8 mouse cellular contexts compared by ENCODE assay signal in the genomic region with DNA sequence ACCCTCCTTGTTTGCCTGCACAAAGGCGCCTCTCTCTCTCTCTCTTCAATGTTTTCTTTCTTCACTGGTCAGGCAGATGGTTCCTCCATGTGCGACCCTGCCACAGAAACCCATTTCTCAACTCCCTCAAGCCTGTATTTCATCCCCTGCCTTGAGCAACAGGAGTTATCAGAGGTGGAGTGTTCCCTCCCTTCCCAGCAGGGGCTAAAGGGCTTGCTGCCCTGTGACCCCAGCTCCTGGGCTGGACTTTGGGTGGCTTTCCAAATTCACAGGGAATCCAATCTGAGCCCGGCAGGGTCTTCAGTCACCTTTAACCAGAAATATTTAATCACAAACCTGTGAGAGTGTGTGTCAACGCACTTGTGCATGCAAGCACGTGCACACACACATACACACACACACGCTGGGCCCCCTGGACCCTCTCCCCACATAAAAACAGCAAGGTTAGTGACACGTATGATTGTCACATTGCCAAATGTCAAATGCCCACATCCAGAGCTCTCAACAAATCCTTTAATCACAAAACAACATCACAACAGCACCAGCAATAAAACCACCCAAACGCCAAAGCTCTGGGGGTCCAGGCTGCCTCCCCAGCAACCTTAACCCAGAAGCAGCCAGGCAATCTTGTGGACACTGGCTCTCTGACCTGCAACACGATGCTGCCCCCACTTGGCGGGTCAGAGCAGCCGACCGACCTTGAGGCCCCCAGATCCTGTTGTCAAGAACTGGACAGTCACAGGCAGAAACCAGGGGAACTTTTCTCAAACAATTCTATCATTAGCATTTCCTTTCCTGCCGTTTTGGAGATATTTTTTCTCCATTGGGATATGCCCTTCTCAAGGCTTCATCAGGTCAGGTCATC. TPM values are rescaled to one million over a fixed set of nuclear protein-coding genes. Genes with fewer than 3 reads are reported as not detected.
A peak's percentile ranks its signal among the peaks of the same experiment; 100 is the strongest.
DNase-seq lines count a peak whose midpoint lies in the region; ATAC-seq lines count a peak whose summit lies in the region.

No protein-coding gene starts in this region.

- peaks cover 10% of the 10 kb centered on the region; the same call in 1 of the 2 replicates for H3K27me3 ChIP-seq in limb, embryonic 15.5 days

- no peak for ATAC-seq in limb, embryonic 15.5 days (ENCODE audit: insufficient number of reproducible peaks, low FRiP score, low TSS enrichment, low read depth)

- 48% methylated on average over 13 of the region's 13 CpGs for WGBS in limb, embryonic 15.5 days

- no peak overlapping the region for H3K4me3 ChIP-seq in limb, embryonic 15.5 days

- H3K36me3 ChIP-seq in limb, embryonic 15.5 days = peaks cover 77% of the 10 kb centered on the region

- no peak overlapping the region for H3K9ac ChIP-seq in limb, embryonic 15.5 days

- DNase-seq in heart, postnatal 4 days = peak; percentile 47
- no peak for DNase-seq in heart, adult 9 months (ENCODE audit: low spot score in 2 of 2)
- DNase-seq in thymus, postnatal 4 days = peak; percentile 25
- DNase-seq in thymus, postnatal 0 days (ENCODE audit: low spot score) = no peak
- no peak for DNase-seq in frontal cortex, postnatal 25 days (ENCODE audit: low spot score in 2 of 2)
- no peak for DNase-seq in right cerebral cortex, postnatal 14 days
- no peak for DNase-seq in cerebellum, adult 11-12 months

- H3K4me1 ChIP-seq in limb, embryonic 15.5 days = peaks cover 29% of the 10 kb centered on the region

- no peaks in the 10 kb centered on the region for H3K9me3 ChIP-seq in limb, embryonic 15.5 days

- no peak overlapping the region for H3K4me2 ChIP-seq in limb, embryonic 15.5 days

- H3K27ac ChIP-seq in limb, embryonic 15.5 days = peak overlapping the region; percentile 9; the same call in 1 of the 2 replicates

RNA-seq across cellular contexts. Expression of a gene that starts 8.7 kb away (rescaled TPM):
- 1 to 10 TPM; 1.3 to 2.1 TPM for total RNA-seq in heart, postnatal 4 days (2021)
- polyA plus RNA-seq in thymus, postnatal 0 days (2015; fragmentation: Nextera tagmentation; extraction: Ambion mirVana) = 0.05 and 0.10 TPM in 2 replicates
- polyA plus RNA-seq in limb, embryonic 15.5 days (2015; fragmentation: Nextera tagmentation; extraction: Ambion mirVana) = 3.7 and 3.9 TPM in 2 replicates

Comparison
In these comparisons a context has a peak if more than half of its experiments do, and no peak if none do; other contexts are left out.
1. DNase-seq: peak in heart, postnatal 4 days (single experiment) and thymus, postnatal 4 days (single experiment); none in heart, adult 9 months (0 of 2), thymus, postnatal 0 days (single experiment), frontal cortex, postnatal 25 days (0 of 2), right cerebral cortex, postnatal 14 days (single experiment) and cerebellum, adult 11-12 months (single experiment).